Mouse (Mus musculus) E14TG2a.4 (cell line): Measurements from ENCODE around the gene Hoxa13.

Source experiments
- CTCF ChIP-seq: conservative IDR thresholded peaks from 2 replicates; pipeline ENCODE4 v1.5.1; 2014; ENCODE audit warnings: low read length
- NANOG ChIP-seq: IDR thresholded peaks from 2 replicates; pipeline ENCODE4 v1.6.1; 2014; ENCODE audit warnings: borderline replicate concordance, low read length, mixed read lengths

DNA sequence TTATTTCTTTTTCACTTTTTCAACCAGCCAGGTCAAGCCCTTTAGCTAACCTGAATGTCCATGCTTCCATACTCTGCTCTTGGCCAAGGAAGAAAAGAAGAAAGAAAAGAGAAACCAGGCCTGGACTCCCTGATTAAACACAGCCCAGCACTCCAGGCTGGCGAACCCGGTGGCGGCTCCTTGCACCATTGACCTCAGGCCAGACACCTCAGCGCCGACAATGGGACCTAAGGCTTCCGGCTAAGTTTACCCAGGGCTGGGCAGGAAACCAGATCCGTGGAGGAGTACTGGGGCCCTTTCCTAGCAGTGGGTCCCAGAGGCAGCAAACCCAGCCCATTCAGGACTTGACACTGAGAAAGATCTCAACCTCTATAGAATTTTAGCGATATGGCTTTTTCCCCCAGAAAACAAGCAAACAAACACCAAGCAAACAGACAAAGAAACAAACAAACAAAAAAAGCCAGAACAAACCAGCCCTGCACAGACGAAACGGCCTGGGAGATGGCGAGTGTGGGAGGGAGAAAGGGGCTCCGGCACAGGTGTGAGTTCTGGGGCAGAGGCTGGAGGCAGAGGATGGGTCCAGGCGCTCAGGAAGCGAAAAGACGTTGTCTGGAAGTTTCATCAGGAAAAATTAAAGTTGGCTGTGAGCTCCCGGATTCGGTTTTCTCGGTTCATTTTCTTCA is 28.7 kb downstream of the Hoxa13 start:
- TF ChIP-seq CTCF (no peak), NANOG (no peak)
